11 mouse cellular contexts compared by ENCODE assay signal in genomic region chr19:5892735-5893134, GRCm38 (mm10). TPM values are rescaled to one million over a fixed set of nuclear protein-coding genes. Genes with fewer than 3 reads are reported as not detected.
DNase-seq lines count a peak whose midpoint lies in the region; ATAC-seq lines count a peak whose summit lies in the region.
"Had no signal": no experiment of that assay in that cellular context is flagged by ENCODE, and none has a peak within 500 bp of the region (broad histone marks: within the 10 kb centered on the region; RNA-seq: fewer than 3 reads in every experiment).

No protein-coding gene starts in this region.

- H3K9me3 ChIP-seq in kidney, embryonic 16.5 days (ENCODE audit: low read length) = no peaks in the 10 kb centered on the region
- no peaks in the 10 kb centered on the region for H3K9me3 ChIP-seq in forebrain, embryonic 10.5 days
- no peaks in the 10 kb centered on the region for H3K9me3 ChIP-seq in limb, embryonic 10.5 days (replicated peaks)
- H3K9me3 ChIP-seq in neural tube, embryonic 12.5 days = no peaks in the 10 kb centered on the region
- no peaks in the 10 kb centered on the region for H3K9me3 ChIP-seq in kidney, embryonic 14.5 days (ENCODE audit: control insufficient read depth, low read length)

- no peak overlapping the region for H3K27ac ChIP-seq in kidney, embryonic 16.5 days (ENCODE audit: low read length)
- H3K27ac ChIP-seq in forebrain, embryonic 10.5 days = peak overlapping the region; percentile 94
- 0 out of 2 replicates have a peak overlapping the region, but pooled peaks have one; percentile 91 for H3K27ac ChIP-seq in limb, embryonic 10.5 days
- H3K27ac ChIP-seq in neural tube, embryonic 12.5 days = no peak overlapping the region
- H3K27ac ChIP-seq in kidney, embryonic 14.5 days (ENCODE audit: low read depth, low read length) = no peak overlapping the region

- no peak for ATAC-seq in kidney, embryonic 16.5 days (ENCODE audit: low FRiP score, low TSS enrichment)
- no peak for ATAC-seq in neural tube, embryonic 12.5 days (ENCODE audit: low FRiP score, low read depth)
- ATAC-seq in kidney, embryonic 14.5 days (ENCODE audit: low FRiP score, low TSS enrichment) = no peak
- ATAC-seq: activated CD4-positive, CD25-positive, alpha-beta regulatory T cell, adult 4 months had no signal

- H3K4me3 ChIP-seq in kidney, embryonic 16.5 days (ENCODE audit: low read length) = peak overlapping the region; percentile 61; the same call in 1 of the 2 replicates
- peak overlapping the region; percentile 76 for H3K4me3 ChIP-seq in forebrain, embryonic 10.5 days
- peak overlapping the region; percentile 73 for H3K4me3 ChIP-seq in limb, embryonic 10.5 days
- peak overlapping the region; percentile 73 for H3K4me3 ChIP-seq in neural tube, embryonic 12.5 days
- H3K4me3 ChIP-seq in kidney, embryonic 14.5 days (ENCODE audit: low read length) = no peak overlapping the region; the same call in 1 of the 2 replicates

- H3K9ac ChIP-seq in kidney, embryonic 16.5 days (replicated peaks; ENCODE audit: low read length) = peak overlapping the region; percentile 87
- H3K9ac ChIP-seq in neural tube, embryonic 12.5 days = peak overlapping the region; percentile 89
- H3K9ac ChIP-seq in kidney, embryonic 14.5 days (ENCODE audit: low read depth, low read length) = no peak overlapping the region

- H3K27me3 ChIP-seq in kidney, embryonic 16.5 days (ENCODE audit: insufficient read depth, low read length) = no peaks in the 10 kb centered on the region
- no peaks in the 10 kb centered on the region for H3K27me3 ChIP-seq in forebrain, embryonic 10.5 days (ENCODE audit: poor library complexity, severe bottlenecking)
- no peaks in the 10 kb centered on the region for H3K27me3 ChIP-seq in limb, embryonic 10.5 days (ENCODE audit: low read depth, poor library complexity, severe bottlenecking)
- no peaks in the 10 kb centered on the region for H3K27me3 ChIP-seq in neural tube, embryonic 12.5 days (replicated peaks)
- no peaks in the 10 kb centered on the region for H3K27me3 ChIP-seq in kidney, embryonic 14.5 days (ENCODE audit: control insufficient read depth, insufficient read depth, low read length)

- peaks cover 13% of the 10 kb centered on the region for H3K36me3 ChIP-seq in kidney, embryonic 16.5 days (ENCODE audit: insufficient read depth, low read length)
- peaks cover 49% of the 10 kb centered on the region for H3K36me3 ChIP-seq in forebrain, embryonic 10.5 days (replicated peaks)
- H3K36me3 ChIP-seq in limb, embryonic 10.5 days = peaks cover 42% of the 10 kb centered on the region
- H3K36me3 ChIP-seq in neural tube, embryonic 12.5 days = peaks cover 23% of the 10 kb centered on the region
- H3K36me3 ChIP-seq in kidney, embryonic 14.5 days (ENCODE audit: control insufficient read depth, insufficient read depth, low read length) = peaks cover 25% of the 10 kb centered on the region

- no peak for DNase-seq in kidney, adult 18-20 months
- DNase-seq in forebrain, embryonic 10.5 days (ENCODE audit: extremely low spot score, low spot score) = no peak
- DNase-seq in limb, embryonic 10.5 days (ENCODE audit: low spot score) = no peak
- no peak for DNase-seq in gastrocnemius, adult 8-10 months (ENCODE audit: low spot score in 2 of 2)
- DNase-seq in left cerebral cortex, adult 9 months (ENCODE audit: low spot score in 2 of 2) = no peak
- DNase-seq: kidney, adult 2 months; lung, postnatal 36 days had no signal

- H3K4me1 ChIP-seq in kidney, embryonic 16.5 days (ENCODE audit: insufficient read depth, low read length) = peaks cover 9% of the 10 kb centered on the region
- H3K4me1 ChIP-seq in forebrain, embryonic 10.5 days = peaks cover 29% of the 10 kb centered on the region
- H3K4me1 ChIP-seq in limb, embryonic 10.5 days = peaks cover 29% of the 10 kb centered on the region
- peaks cover 12% of the 10 kb centered on the region for H3K4me1 ChIP-seq in neural tube, embryonic 12.5 days
- H3K4me1 ChIP-seq in kidney, embryonic 14.5 days (ENCODE audit: control insufficient read depth, insufficient read depth, low read length) = peaks cover 10% of the 10 kb centered on the region; the same call in 1 of the 2 replicates

- WGBS in kidney, embryonic 16.5 days = 95% methylated on average over 13 of the region's 13 CpGs
- WGBS in forebrain, embryonic 10.5 days = 93% methylated on average over 13 of the region's 13 CpGs
- 94% methylated on average over 13 of the region's 13 CpGs for WGBS in limb, embryonic 10.5 days
- 94% methylated on average over 13 of the region's 13 CpGs for WGBS in neural tube, embryonic 12.5 days
- WGBS in kidney, embryonic 14.5 days = 93% methylated on average over 13 of the region's 13 CpGs

- H3K4me2 ChIP-seq in kidney, embryonic 16.5 days (replicated peaks; ENCODE audit: low read depth, low read length) = peak overlapping the region; percentile 91
- peak overlapping the region; percentile 91 for H3K4me2 ChIP-seq in neural tube, embryonic 12.5 days (replicated peaks)
- H3K4me2 ChIP-seq in kidney, embryonic 14.5 days (replicated peaks; ENCODE audit: low read depth, low read length) = no peak overlapping the region; the same call in 1 of the 2 replicates

RNA-seq across cellular contexts. Expression of gene Tigd3, which starts 1.2 kb away (rescaled TPM):
- 3.7 and 4.4 TPM in 2 replicates for polyA plus RNA-seq in kidney, embryonic 16.5 days (2015; fragmentation: Nextera tagmentation; extraction: Ambion mirVana)
- polyA plus RNA-seq in forebrain, embryonic 10.5 days (2016; fragmentation: Nextera tagmentation; extraction: Ambion mirVana) = 9.0 and 9.1 TPM in 2 replicates
- polyA plus RNA-seq in limb, embryonic 10.5 days (2016; fragmentation: Nextera tagmentation; extraction: Ambion mirVana) = 5.2 and 5.9 TPM in 2 replicates
- 10.5 and 11.8 TPM in 2 replicates for polyA plus RNA-seq in neural tube, embryonic 12.5 days (2016; fragmentation: Nextera tagmentation; extraction: Ambion mirVana)
- total RNA-seq in gastrocnemius, adult 8-10 months (2022) = under 1 TPM; 0.12 to 0.34 (median 0.26) TPM
- 2.9 and 4.0 TPM in 2 replicates for polyA plus RNA-seq in kidney, embryonic 14.5 days (2014; fragmentation: Nextera tagmentation; extraction: Ambion mirVana)

RNA-seq across cellular contexts. Expression of gene Slc25a45, which starts 15.1 kb away (rescaled TPM):
- polyA plus RNA-seq in kidney, embryonic 16.5 days (2015; fragmentation: Nextera tagmentation; extraction: Ambion mirVana) = 14.8 and 15.7 TPM in 2 replicates
- polyA plus RNA-seq in forebrain, embryonic 10.5 days (2016; fragmentation: Nextera tagmentation; extraction: Ambion mirVana) = 1.5 and 2.0 TPM in 2 replicates
- polyA plus RNA-seq in limb, embryonic 10.5 days (2016; fragmentation: Nextera tagmentation; extraction: Ambion mirVana) = 1.8 TPM in 2 replicates
- polyA plus RNA-seq in neural tube, embryonic 12.5 days (2016; fragmentation: Nextera tagmentation; extraction: Ambion mirVana) = 1.7 and 2.5 TPM in 2 replicates
- total RNA-seq in gastrocnemius, adult 8-10 months (2022) = 1 to 10 TPM in 3 of 4 experiments, under 1 TPM in 1; 0.80 to 1.3 (median 1.1) TPM
- 3.3 and 3.5 TPM in 2 replicates for polyA plus RNA-seq in kidney, embryonic 14.5 days (2014; fragmentation: Nextera tagmentation; extraction: Ambion mirVana)

RNA-seq across cellular contexts. Expression of gene Frmd8, which starts 17.7 kb away (rescaled TPM):
- polyA plus RNA-seq in kidney, embryonic 16.5 days (2015; fragmentation: Nextera tagmentation; extraction: Ambion mirVana) = 50.6 and 52.9 TPM in 2 replicates
- polyA plus RNA-seq in forebrain, embryonic 10.5 days (2016; fragmentation: Nextera tagmentation; extraction: Ambion mirVana) = 36.9 and 40.6 TPM in 2 replicates
- 43.5 and 48.7 TPM in 2 replicates for polyA plus RNA-seq in limb, embryonic 10.5 days (2016; fragmentation: Nextera tagmentation; extraction: Ambion mirVana)
- 27.0 and 33.0 TPM in 2 replicates for polyA plus RNA-seq in neural tube, embryonic 12.5 days (2016; fragmentation: Nextera tagmentation; extraction: Ambion mirVana)
- 1 to 10 TPM; 2.7 to 4.5 (median 3.0) TPM for total RNA-seq in gastrocnemius, adult 8-10 months (2022)
- 17.4 and 26.5 TPM in 2 replicates for polyA plus RNA-seq in kidney, embryonic 14.5 days (2014; fragmentation: Nextera tagmentation; extraction: Ambion mirVana)

RNA-seq across cellular contexts. Expression of gene Dpf2, which starts 20.1 kb away (rescaled TPM):
- polyA plus RNA-seq in kidney, embryonic 16.5 days (2015; fragmentation: Nextera tagmentation; extraction: Ambion mirVana) = 185 and 188 TPM in 2 replicates
- polyA plus RNA-seq in forebrain, embryonic 10.5 days (2016; fragmentation: Nextera tagmentation; extraction: Ambion mirVana) = 246 and 247 TPM in 2 replicates
- polyA plus RNA-seq in limb, embryonic 10.5 days (2016; fragmentation: Nextera tagmentation; extraction: Ambion mirVana) = 223 and 240 TPM in 2 replicates
- 156 and 174 TPM in 2 replicates for polyA plus RNA-seq in neural tube, embryonic 12.5 days (2016; fragmentation: Nextera tagmentation; extraction: Ambion mirVana)
- total RNA-seq in gastrocnemius, adult 8-10 months (2022) = 10 to 100 TPM; 70.5 to 97.8 (median 77.4) TPM
- 132 and 167 TPM in 2 replicates for polyA plus RNA-seq in kidney, embryonic 14.5 days (2014; fragmentation: Nextera tagmentation; extraction: Ambion mirVana)

RNA-seq across cellular contexts. Expression of gene Cdc42ep2, which starts 31.9 kb away (rescaled TPM):
- 16.5 and 17.3 TPM in 2 replicates for polyA plus RNA-seq in kidney, embryonic 16.5 days (2015; fragmentation: Nextera tagmentation; extraction: Ambion mirVana)
- polyA plus RNA-seq in forebrain, embryonic 10.5 days (2016; fragmentation: Nextera tagmentation; extraction: Ambion mirVana) = 1.1 and 1.5 TPM in 2 replicates
- 1.3 and 1.7 TPM in 2 replicates for polyA plus RNA-seq in limb, embryonic 10.5 days (2016; fragmentation: Nextera tagmentation; extraction: Ambion mirVana)
- 4.7 and 5.7 TPM in 2 replicates for polyA plus RNA-seq in neural tube, embryonic 12.5 days (2016; fragmentation: Nextera tagmentation; extraction: Ambion mirVana)
- 1 to 10 TPM; 8.6 to 9.9 (median 8.7) TPM for total RNA-seq in gastrocnemius, adult 8-10 months (2022)
- polyA plus RNA-seq in kidney, embryonic 14.5 days (2014; fragmentation: Nextera tagmentation; extraction: Ambion mirVana) = 10.5 and 10.8 TPM in 2 replicates

Comparison
In these comparisons a context has a peak if more than half of its experiments do, and no peak if none do; other contexts are left out.
1. H3K27ac ChIP-seq: peak in forebrain, embryonic 10.5 days (single experiment) and limb, embryonic 10.5 days (single experiment); none in kidney, embryonic 16.5 days (single experiment), neural tube, embryonic 12.5 days (single experiment) and kidney, embryonic 14.5 days (single experiment).